Mouse (Mus musculus) kidney, adult 2 months (tissue): ENCODE measurements around the gene Cog3.

ENCODE experiments used
- CTCF ChIP-seq: fragments of 200-500 bp; conservative IDR thresholded peaks from 2 replicates; pipeline ENCODE4 v1.5.1; 2011; ENCODE audit warnings: low read depth, mild to moderate bottlenecking, control low read depth, low read length, moderate library complexity, mixed read lengths; ENCODE audit not compliant: insufficient read depth, insufficient read length
- POLR2A ChIP-seq: fragments of 200-500 bp; IDR thresholded peaks from one replicate; pipeline ENCODE4 v1.6.1; 2011; ENCODE audit warnings: low read depth, low read length, control low read depth

- TF ChIP-seq POLR2A (no peak), CTCF (no peak)
Measured at GRCm38 (mm10) chr14:75707771-75708170, 46.5 kb downstream of the Cog3 start.
